Mouse (Mus musculus): ENCODE data around the gene Npr1. TPM values are rescaled to one million over a fixed set of nuclear protein-coding genes. Genes with fewer than 3 reads are reported as not detected.

The Npr1 gene
- polyA plus RNA-seq, 1 experiment from 2014 or later = 24.3 TPM

GRCm38 (mm10) chr3:90488576-90488975, 22.9 kb upstream of the Npr1 start:
- Histone ChIP-seq H3K4me3 (ENCODE audit: low read length) (no peak overlapping the region), H3K4me2 (ENCODE audit: low read depth, low read length) (no peak overlapping the region), H3K9ac (ENCODE audit: low read length) (no peak overlapping the region), H3K9me3 (ENCODE audit: control insufficient read depth, low read length) (no peaks in the 10 kb centered on the region), H3K27me3 (ENCODE audit: control insufficient read depth, insufficient read depth, low read depth, low read length) (no peaks in the 10 kb centered on the region), H3K4me1 (replicated peaks; ENCODE audit: control insufficient read depth, insufficient read depth, low read length) (peaks cover 10% of the 10 kb centered on the region), H3K36me3 (ENCODE audit: control insufficient read depth, insufficient read depth, low read length) (peaks cover 41% of the 10 kb centered on the region), H3K27ac (ENCODE audit: low read length) (no peak overlapping the region)
- 78% methylated on average over 6 of the region's 6 CpGs for WGBS
- ATAC-seq (ENCODE audit: low read depth) = no peak

- Histone ChIP-seq H3K4me2 (ENCODE audit: low read depth, low read length) (no peak overlapping the region), H3K4me1 (replicated peaks; ENCODE audit: control insufficient read depth, insufficient read depth, low read length) (peaks cover 10% of the 10 kb centered on the region), H3K9ac (ENCODE audit: low read length) (no peak overlapping the region), H3K4me3 (ENCODE audit: low read length) (no peak overlapping the region), H3K36me3 (ENCODE audit: control insufficient read depth, insufficient read depth, low read length) (peaks cover 51% of the 10 kb centered on the region), H3K27me3 (ENCODE audit: control insufficient read depth, insufficient read depth, low read depth, low read length) (no peaks in the 10 kb centered on the region), H3K9me3 (ENCODE audit: control insufficient read depth, low read length) (no peaks in the 10 kb centered on the region), H3K27ac (ENCODE audit: low read length) (no peak overlapping the region)
- 69% methylated on average over 5 of the region's 5 CpGs for WGBS
- ATAC-seq (ENCODE audit: low read depth) = no peak
Observed at GRCm38 (mm10) chr3:90486998-90487397, 21.3 kb upstream of the Npr1 start.

- ATAC-seq (ENCODE audit: low read depth) = peak; percentile 99
- Histone ChIP-seq H3K9me3 (ENCODE audit: control insufficient read depth, low read length) (no peaks in the 10 kb centered on the region), H3K4me3 (ENCODE audit: low read length) (peak within 1 kb of the TSS; percentile 94), H3K27ac (ENCODE audit: low read length) (peak within 1 kb of the TSS; percentile 95), H3K9ac (ENCODE audit: low read length) (peak within 1 kb of the TSS; percentile 97), H3K27me3 (ENCODE audit: control insufficient read depth, insufficient read depth, low read depth, low read length) (no peaks in the 10 kb centered on the region), H3K4me1 (replicated peaks; ENCODE audit: control insufficient read depth, insufficient read depth, low read length) (peaks cover 11% of the 10 kb centered on the region), H3K4me2 (ENCODE audit: low read depth, low read length) (peak within 1 kb of the TSS; percentile 93), H3K36me3 (ENCODE audit: control insufficient read depth, insufficient read depth, low read length) (peaks cover 16% of the 10 kb centered on the region)
- WGBS = under 1% methylated on average over 45 of the region's 45 CpGs
Observed at GRCm38 (mm10) chr3:90475831-90476611, 10.4 kb upstream of the Npr1 start, which contains the start of gene Ilf2. Ilf2 (plus strand) TSS chr3:90476126.

GRCm38 (mm10) chr3:90475151-90475830, 9.6 kb upstream of the Npr1 start:
- Histone ChIP-seq H3K36me3 (ENCODE audit: control insufficient read depth, insufficient read depth, low read length) (peaks cover 9% of the 10 kb centered on the region), H3K4me1 (replicated peaks; ENCODE audit: control insufficient read depth, insufficient read depth, low read length) (peaks cover 11% of the 10 kb centered on the region), H3K4me3 (ENCODE audit: low read length) (peak overlapping the region; percentile 48), H3K9ac (ENCODE audit: low read length) (no peak overlapping the region), H3K27ac (ENCODE audit: low read length) (no peak overlapping the region), H3K27me3 (ENCODE audit: control insufficient read depth, insufficient read depth, low read depth, low read length) (no peaks in the 10 kb centered on the region), H3K9me3 (ENCODE audit: control insufficient read depth, low read length) (no peaks in the 10 kb centered on the region), H3K4me2 (ENCODE audit: low read depth, low read length) (peak overlapping the region; percentile 57)
- 38% methylated on average over 15 of the region's 16 CpGs for WGBS
- peak; percentile 3; the same call in 1 of the 2 replicates for ATAC-seq (ENCODE audit: low read depth)

GRCm38 (mm10) chr3:90472213-90472612, 6.5 kb upstream of the Npr1 start:
- WGBS = 28% methylated on average over 3 of the region's 3 CpGs

GRCm38 (mm10) chr3:90467618-90468300, 2.1 kb upstream of the Npr1 start:
- no peak overlapping the region for H3K4me2 ChIP-seq (ENCODE audit: low read depth, low read length)
- peaks cover 6% of the 10 kb centered on the region for H3K4me1 ChIP-seq (replicated peaks; ENCODE audit: control insufficient read depth, insufficient read depth, low read length)
- no peak overlapping the region for H3K9ac ChIP-seq (ENCODE audit: low read length)
- no peaks in the 10 kb centered on the region for H3K9me3 ChIP-seq (ENCODE audit: control insufficient read depth, low read length)
- WGBS = 85% methylated on average over 10 of the region's 10 CpGs
- peaks cover 7% of the 10 kb centered on the region for H3K27me3 ChIP-seq (ENCODE audit: control insufficient read depth, insufficient read depth, low read depth, low read length)
- no peak overlapping the region for H3K27ac ChIP-seq (ENCODE audit: low read length)
- H3K4me3 ChIP-seq (ENCODE audit: low read length) = no peak overlapping the region
- ATAC-seq (ENCODE audit: low read depth) = no peak
- H3K36me3 ChIP-seq (ENCODE audit: control insufficient read depth, insufficient read depth, low read length) = no peaks in the 10 kb centered on the region

More at GRCm38 (mm10) chr3:90472213-90472612, 6.5 kb upstream of the Npr1 start:
- H3K4me3 ChIP-seq (ENCODE audit: low read length) = no peak overlapping the region
- H3K9me3 ChIP-seq (ENCODE audit: control insufficient read depth, low read length) = no peaks in the 10 kb centered on the region
- H3K27me3 ChIP-seq (ENCODE audit: control insufficient read depth, insufficient read depth, low read depth, low read length) = no peaks in the 10 kb centered on the region
- no peaks in the 10 kb centered on the region for H3K36me3 ChIP-seq (ENCODE audit: control insufficient read depth, insufficient read depth, low read length)
- no peak for ATAC-seq (ENCODE audit: low read depth)
- no peak overlapping the region for H3K9ac ChIP-seq (ENCODE audit: low read length)
- H3K27ac ChIP-seq (ENCODE audit: low read length) = no peak overlapping the region
- peaks cover 6% of the 10 kb centered on the region for H3K4me1 ChIP-seq (replicated peaks; ENCODE audit: control insufficient read depth, insufficient read depth, low read length)
- no peak overlapping the region for H3K4me2 ChIP-seq (ENCODE audit: low read depth, low read length)

GRCm38 (mm10) chr3:90466311-90466766, 673 bp upstream of the Npr1 start:
- H3K4me1 ChIP-seq (replicated peaks; ENCODE audit: control insufficient read depth, insufficient read depth, low read length) = peaks cover 6% of the 10 kb centered on the region
- peak overlapping the region; percentile 52 for H3K27ac ChIP-seq (ENCODE audit: low read length)
- peak overlapping the region; percentile 75 for H3K4me3 ChIP-seq (ENCODE audit: low read length)
- ATAC-seq (ENCODE audit: low read depth) = peak; percentile 62
- WGBS = under 1% methylated on average over 15 of the region's 15 CpGs
- no peaks in the 10 kb centered on the region for H3K36me3 ChIP-seq (ENCODE audit: control insufficient read depth, insufficient read depth, low read length)
- no peaks in the 10 kb centered on the region for H3K9me3 ChIP-seq (ENCODE audit: control insufficient read depth, low read length)
- peaks cover 7% of the 10 kb centered on the region for H3K27me3 ChIP-seq (ENCODE audit: control insufficient read depth, insufficient read depth, low read depth, low read length)
- H3K4me2 ChIP-seq (ENCODE audit: low read depth, low read length) = peak overlapping the region; percentile 93
- peak overlapping the region; percentile 81 for H3K9ac ChIP-seq (ENCODE audit: low read length)

- 1% methylated on average over 74 of the region's 75 CpGs for WGBS
- Histone ChIP-seq H3K27ac (ENCODE audit: low read length) (peak overlapping the region; percentile 80), H3K9ac (ENCODE audit: low read length) (peak overlapping the region; percentile 81), H3K36me3 (ENCODE audit: control insufficient read depth, insufficient read depth, low read length) (no peaks in the 10 kb centered on the region), H3K27me3 (ENCODE audit: control insufficient read depth, insufficient read depth, low read depth, low read length) (peaks cover 7% of the 10 kb centered on the region), H3K4me3 (ENCODE audit: low read length) (peak overlapping the region; percentile 75), H3K4me2 (ENCODE audit: low read depth, low read length) (peak overlapping the region; percentile 93), H3K4me1 (replicated peaks; ENCODE audit: control insufficient read depth, insufficient read depth, low read length) (peaks cover 6% of the 10 kb centered on the region), H3K9me3 (ENCODE audit: control insufficient read depth, low read length) (no peaks in the 10 kb centered on the region)
- peak; percentile 37 for ATAC-seq (ENCODE audit: low read depth)
Observed at GRCm38 (mm10) chr3:90465081-90465685, 483 bp downstream of the Npr1 start.
